Mouse (Mus musculus) olfactory bulb, adult 2 months (tissue): ENCODE results near the gene Coa6.

Experiments used
- CTCF ChIP-seq: fragments of 200-500 bp; IDR thresholded peaks from 2 replicates; pipeline ENCODE4 v1.5.1; 2012; ENCODE audit warnings: low read depth, mild to moderate bottlenecking, low read length, moderate library complexity; ENCODE audit not compliant: insufficient read depth
- POLR2A ChIP-seq: fragments of 200-500 bp; IDR thresholded peaks from 2 replicates; pipeline ENCODE4 v1.6.1; 2012; ENCODE audit warnings: mild to moderate bottlenecking, low read depth, low read length, moderate library complexity; ENCODE audit not compliant: insufficient read depth

- peak; percentile 40 for TF ChIP-seq CTCF
- no peak for TF ChIP-seq POLR2A
Measured at GRCm38 (mm10) chr8:126460274-126460673, 38.0 kb downstream of the Coa6 start.
